Mouse (Mus musculus): ENCODE measurements around the gene Igfbp7.

Igfbp7 gene

DNA sequence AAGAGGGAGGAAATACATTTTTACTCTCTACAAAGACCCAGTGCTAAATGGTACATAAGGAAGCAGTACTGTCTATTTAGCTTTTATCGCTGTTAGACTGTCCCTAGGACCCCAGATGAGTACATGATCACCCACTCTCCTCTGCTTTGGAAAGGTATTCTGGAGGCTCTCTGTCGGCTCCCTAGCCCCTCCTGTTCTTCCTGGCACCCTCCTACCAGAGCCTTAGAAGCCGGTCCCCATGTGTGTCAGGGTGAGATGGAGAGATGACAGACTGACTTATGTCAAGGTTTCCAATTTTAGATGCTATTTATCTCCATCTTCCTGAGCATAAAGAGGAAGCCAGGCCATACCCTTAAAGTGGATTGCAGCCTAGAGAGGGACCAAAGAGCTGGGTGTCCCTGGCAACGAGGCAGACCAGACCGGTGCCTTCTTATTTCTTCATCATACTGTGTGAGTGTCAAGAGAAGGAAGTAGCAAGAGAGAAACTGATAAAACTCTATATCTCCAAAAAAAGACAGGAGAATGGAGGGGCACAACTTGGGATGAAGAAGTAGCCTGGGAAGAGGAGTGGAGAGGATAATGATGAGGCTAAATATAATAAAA lies 2.3 kb downstream of the Igfbp7 start:
- no peak for DNase-seq (ENCODE audit: low spot score)

DNA sequence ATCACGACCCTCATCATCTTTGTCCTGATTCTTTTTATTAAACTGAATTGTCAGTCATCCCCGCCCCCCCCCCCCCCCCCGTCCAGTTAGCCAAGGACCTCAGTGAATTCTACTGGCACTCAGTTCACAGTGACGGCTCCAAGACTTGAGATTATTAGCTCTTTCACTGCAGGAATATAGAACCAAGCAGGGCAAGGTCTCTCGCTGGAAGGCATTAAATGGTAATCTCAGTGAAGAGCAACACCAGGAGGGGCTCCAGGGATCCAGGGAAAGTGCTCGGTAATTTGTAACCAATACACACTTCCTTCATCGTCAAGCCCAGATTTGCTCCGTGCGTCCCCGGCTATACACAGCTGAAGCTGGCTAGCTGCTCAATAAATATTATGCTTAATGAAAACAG lies 2.9 kb downstream of the Igfbp7 start:
- DNase-seq (ENCODE audit: low spot score) = no peak

DNA sequence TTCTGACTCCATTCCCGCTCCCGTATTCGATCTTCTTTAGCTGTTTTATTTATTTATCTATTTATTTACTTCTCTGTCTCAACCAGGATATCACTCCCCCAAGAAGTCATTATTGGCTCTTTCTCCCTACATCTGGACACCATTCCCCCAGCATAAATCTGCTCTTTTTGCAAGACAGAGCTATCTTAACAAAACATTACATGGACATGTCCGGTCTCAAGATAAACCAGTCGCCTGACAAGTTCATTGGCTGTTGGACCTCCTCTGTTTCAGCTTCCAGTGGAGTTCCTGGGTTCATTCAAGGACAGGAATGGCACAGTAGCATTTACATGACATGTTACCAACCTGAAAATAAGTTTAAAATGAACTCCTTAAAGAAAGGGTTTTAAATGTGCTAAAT lies 4.9 kb downstream of the Igfbp7 start:
- no peak for DNase-seq (ENCODE audit: low spot score)

DNA sequence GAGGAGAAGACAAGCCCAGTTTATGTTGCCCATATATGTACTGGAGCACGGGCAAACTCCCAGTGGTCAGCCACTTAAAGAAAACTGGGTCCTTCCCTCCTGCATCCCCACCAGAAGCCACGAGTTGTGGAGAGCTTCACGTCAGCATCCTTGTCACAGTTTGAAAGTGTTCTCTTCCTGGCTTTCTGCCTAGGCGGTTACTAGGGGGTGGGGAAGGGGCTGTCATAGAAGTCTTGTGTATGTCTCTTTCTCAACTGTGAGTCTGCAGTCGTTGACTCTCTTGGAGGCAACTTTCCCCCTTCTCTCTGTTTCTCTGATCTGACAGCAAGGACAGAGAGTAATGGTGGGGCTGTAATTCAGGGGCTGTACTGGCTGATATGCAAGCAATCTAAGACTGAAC lies 5.7 kb downstream of the Igfbp7 start:
- no peak for DNase-seq (ENCODE audit: low spot score)

DNA sequence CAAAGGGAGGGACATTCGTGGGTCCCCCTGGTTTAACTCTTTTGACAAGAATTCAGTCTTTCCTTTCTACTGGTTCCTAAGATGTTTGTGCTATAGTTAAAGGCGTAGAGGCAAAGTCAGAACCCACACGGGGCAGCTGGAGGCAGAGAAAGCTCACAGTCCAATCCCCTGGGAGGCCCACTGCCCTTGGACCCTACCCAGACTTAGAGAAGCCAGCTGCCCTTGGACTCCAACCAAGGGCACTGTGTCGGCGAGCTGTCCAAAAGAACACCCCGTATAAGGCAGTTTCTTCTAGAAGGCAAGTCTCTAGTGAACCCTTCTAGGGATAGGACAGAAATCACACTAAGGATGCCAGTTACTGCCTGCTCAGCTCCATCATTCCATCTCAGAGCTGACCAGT lies 7.0 kb downstream of the Igfbp7 start:
- no peak for DNase-seq (ENCODE audit: low spot score)

DNA sequence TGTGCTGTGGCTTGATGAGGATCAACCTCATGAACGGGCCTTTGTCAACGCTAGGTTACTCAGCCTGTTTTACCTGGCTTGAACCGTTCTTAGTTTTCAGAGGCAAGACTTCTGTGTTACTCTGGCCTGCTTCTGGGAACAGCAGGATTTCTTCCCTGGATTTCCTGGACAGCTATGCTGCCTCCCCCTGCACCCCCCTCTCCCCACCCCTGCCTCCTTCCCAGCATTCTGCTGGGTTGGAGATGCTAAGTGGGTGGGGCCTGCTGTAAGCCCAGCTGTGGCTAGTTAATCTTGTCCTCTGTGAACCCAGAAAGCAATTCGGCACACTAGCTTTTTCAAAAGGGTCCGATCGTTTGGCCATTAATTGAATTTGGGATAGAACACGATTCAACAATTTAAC lies 7.7 kb downstream of the Igfbp7 start:
- no peak for DNase-seq (ENCODE audit: low spot score)

DNA sequence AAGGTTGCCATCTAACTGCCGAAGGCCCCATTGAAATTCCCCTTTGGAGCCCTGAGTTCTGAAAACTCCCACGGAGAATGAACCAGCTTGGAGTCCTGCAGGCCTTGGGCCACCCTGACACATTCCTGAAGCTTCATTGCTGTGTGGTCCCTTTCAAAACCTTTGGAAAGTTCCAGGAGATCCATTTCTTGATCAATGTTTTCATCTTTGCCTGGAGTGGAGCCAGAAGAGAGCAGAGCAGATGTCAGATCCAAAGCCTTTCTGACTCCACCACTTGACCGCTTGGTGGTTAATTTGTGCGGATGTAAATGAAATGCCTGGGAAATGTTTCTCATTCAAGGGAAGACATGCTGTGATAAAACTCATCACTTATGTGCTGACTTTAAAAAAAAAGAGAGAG lies 8.8 kb downstream of the Igfbp7 start:
- no peak for DNase-seq (ENCODE audit: low spot score)

DNA sequence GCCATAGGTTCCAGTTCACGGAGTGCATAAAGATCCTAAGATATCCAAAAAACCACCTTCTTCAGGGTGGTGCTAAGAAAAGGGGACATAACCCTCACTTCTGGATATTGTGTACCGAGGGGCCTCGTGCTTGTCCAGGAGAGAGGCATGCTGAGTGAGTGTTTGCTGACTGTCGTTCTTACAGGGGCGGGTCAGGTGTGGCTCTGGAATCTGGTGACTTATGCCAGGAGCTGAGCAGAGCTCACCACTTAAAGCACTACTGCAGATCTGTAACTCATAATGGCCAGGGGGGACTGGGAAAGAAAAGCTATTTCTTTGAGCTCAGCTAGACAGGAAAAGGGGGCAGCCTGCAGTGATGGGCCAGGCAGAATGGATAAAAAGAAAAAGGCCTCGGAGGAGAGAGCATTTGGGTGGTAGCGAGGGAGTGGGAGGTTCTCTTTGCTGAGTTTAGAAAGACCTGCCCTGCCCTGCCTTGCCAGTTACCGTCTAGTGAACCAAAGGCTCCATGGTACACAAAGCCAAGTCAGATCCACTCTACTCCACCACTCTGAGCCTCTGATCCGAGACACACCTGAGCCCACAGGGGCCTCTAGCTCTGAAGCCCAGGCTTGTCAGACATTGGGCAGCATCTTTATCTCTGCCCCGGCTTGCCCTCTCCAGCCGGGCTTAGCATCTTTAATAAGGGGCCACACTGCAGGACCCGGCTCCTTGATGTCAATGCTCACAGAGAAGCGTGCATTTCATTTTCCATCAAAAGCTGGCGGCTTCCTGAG lies 9.4 kb downstream of the Igfbp7 start:
- no peak for DNase-seq (ENCODE audit: low spot score)

DNA sequence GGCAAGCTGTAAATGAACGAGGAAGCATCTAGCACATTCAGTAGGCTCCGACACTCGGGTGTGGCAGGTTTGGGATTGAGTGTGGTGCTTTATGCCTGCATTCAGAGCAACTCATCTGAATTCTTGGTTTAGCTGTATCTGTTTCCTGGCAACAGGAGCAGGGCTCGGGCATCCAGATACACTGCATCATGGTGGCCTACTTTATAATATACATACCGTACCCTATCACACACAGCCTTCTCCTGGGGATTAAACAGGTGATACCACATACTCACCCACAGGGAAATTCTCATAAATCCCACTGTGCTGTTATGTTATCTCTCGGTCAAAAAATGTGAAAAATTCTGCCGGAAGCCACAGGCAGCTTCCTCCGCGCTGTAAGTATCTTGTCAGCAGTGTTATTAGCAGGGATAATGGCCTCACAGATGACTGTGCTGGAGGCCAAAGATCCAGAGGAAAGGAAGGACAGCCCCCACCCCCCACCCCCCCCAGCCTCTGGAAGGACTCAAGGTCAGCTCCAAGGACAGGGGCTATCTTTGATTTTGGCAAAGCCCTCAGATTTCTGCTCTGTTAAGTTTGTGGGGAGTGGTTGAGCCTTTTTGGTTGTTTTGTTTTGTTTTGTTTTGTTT lies 13.7 kb downstream of the Igfbp7 start:
- no peak for DNase-seq (ENCODE audit: low spot score)

DNA sequence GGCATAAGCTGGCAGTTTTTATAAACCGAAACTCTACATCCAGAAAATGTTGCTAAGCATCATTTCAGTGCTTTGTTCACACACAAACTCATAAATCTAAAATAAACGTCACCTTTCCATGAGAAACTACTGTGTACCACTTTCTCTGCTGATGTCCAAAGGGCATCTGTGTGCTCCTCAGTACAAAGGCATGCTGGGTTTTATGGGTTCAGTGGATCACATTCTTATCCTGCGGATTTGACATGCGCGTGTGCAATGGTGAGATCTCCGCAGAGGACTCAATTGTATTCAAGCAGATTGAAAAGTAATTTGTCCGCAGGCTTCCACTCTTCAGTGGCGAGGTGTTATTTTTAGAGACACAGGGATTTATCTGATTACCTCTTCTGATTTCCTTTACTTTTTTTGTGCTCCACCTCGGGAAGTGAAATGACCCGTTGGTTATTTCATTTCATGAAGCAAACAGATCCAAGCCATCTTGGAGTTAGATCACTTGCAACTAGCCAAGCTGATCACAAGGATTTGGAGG lies 14.7 kb downstream of the Igfbp7 start:
- DNase-seq (ENCODE audit: low spot score) = no peak

DNA sequence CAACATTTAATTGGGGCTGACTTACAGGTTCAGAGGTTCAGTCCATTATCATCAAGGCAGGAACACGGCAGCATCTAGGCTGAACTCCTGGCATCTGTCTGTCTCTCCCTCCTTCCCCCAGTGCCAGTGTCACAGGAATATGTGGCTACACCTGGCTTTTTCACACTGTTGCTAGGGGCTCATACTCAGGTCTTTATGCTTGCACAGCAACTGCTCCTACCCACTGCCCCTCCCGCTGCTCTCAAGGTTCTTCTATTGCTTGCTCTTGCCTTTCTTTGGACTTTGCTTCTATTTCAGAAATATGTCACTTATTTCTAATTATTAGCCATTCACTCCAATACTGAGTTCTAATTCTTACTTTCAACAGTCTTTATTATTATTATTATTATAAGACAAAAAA lies 17.6 kb downstream of the Igfbp7 start:
- no peak for DNase-seq (ENCODE audit: low spot score)

DNA sequence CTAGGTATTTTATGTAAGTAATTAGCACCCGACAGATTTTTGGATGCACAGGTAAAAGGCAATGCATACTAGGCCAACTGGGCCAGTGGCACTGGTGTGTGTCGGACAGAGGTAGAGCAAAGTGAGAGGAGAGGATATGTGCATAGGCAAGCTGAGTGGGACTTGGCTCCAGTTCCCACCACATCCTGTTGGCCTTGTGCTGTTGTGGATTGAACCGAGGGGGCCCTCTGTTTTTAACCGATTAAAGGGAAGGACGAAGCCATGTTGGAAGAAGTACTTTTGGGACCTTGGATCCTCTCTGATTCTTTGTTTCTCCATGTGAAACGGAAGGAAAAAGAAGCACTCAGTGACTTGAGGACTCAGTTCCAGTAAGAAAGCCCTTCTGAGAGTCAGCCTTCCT lies 19.5 kb downstream of the Igfbp7 start:
- no peak for DNase-seq (ENCODE audit: low spot score)

DNA sequence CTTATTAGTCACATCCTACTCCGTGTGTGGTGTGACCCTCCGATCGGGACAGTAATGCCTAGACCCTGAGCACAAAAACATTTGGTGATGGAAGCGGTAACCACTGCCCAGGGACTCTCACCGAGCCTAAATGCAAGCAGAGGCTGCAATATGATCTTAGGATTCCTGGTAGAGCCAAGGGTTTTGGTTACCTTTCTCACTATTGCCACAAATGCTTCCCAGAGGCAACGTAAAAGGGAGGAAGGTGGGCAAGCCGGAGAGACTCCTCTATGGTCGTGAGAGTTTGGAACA lies 20.5 kb downstream of the Igfbp7 start:
- no peak for DNase-seq (ENCODE audit: low spot score)

DNA sequence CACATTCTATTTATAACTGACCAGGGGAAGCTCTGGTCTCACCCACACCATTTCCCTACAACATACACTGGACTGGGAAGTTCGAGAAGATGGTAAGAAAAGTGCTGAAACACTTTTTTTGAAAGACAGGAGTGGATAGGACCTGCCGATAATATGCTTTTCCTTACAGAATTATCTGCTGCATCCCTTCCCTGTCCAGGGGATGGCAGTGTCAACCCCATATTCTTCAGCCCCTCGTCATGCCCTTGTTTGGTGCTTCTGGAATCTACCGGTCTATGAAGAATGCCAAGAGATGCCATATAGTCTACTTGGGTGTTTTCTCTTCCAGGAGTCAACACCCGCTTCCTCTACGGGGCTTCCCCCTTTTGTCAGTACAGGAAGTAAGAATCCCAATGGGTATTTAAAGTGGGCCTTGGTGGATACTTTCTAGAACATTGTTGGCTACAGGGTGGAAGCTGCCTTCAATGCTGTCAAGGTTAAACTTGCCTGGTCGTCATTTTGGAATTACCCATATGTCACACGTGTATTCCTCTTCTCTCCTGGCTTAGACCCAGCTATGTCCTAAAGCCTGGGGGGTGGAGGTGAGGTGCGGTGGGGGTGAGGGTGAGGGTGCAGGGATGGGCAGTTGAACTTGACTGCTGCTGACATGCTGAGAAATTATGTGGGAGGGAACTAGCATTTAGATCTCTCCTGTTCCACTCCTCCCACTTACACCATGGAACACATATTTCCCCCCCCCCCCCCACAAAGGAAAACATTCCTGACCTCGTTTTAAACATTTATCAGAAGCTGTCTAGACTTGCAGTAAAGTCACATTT lies 21.0 kb downstream of the Igfbp7 start:
- DNase-seq (ENCODE audit: low spot score) = no peak

DNA sequence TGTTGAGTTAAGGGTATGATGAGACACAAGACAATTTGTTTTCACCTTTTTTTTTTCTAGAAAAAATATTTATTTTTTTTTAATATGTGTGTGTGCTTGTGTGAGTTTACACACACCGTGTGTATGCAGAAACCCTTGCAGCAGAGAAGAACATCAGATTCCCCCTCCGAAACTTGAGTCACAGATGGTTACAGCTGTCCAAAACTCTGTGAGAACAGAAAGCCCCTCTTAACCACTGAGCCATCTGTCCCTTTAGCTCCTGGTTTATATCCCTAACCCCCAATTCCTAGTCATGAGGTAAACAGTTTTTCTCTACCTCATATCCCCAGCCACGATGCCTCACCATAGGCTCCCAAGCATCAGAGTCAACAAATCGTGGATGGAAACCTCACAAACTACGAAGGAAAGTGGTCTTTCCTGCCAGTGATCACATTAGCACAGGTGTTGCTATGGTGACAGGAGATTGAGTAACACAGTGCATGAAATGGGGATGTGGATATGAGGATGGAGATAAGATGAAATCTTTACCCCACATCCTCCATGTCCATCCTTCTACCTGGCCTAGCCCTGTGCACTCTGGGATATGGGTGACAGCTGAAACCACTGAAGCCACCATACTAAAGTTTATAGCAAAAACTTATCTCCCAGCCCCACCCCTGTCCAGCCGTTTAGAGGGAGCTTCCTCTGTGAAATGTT lies 21.8 kb downstream of the Igfbp7 start:
- no peak for DNase-seq (ENCODE audit: low spot score)

DNA sequence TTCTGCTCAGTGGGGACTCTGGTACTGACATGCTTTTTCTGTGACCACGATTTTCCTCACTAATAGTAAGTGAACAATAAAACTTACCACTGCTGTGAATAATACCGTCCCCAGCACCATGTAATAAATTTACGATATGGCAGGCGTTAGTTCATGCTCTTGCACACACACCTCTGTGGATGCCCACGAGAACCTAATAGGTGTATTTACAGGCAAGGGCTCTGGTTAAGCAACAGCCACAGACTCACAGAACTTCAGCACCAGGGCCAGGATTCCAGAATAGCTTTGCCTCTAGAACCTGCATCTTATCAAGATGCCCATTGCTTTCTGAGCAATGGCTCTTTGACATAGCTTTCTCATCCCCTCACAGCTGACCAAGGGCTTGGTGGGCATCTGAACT lies 22.6 kb downstream of the Igfbp7 start:
- no peak for DNase-seq (ENCODE audit: low spot score)

DNA sequence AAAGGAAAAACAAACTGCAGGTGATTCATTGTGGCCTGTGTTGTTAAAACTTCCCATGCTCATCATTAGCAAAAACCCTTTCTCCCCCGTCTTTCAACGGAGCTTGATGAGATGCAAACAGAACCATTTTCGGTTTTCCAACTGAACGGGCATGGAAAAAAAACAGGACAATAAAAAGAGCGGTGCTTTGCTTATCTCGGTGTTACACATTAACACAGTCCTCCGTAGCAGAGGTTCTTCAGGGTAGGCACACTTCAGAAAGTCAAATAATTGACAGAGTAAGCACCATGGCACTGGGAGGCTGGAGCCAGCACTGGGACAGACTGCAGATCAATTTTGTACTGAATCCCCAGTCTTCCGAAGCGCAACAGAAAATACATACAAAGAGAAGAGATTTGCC lies 23.1 kb downstream of the Igfbp7 start:
- no peak for DNase-seq (ENCODE audit: low spot score)

DNA sequence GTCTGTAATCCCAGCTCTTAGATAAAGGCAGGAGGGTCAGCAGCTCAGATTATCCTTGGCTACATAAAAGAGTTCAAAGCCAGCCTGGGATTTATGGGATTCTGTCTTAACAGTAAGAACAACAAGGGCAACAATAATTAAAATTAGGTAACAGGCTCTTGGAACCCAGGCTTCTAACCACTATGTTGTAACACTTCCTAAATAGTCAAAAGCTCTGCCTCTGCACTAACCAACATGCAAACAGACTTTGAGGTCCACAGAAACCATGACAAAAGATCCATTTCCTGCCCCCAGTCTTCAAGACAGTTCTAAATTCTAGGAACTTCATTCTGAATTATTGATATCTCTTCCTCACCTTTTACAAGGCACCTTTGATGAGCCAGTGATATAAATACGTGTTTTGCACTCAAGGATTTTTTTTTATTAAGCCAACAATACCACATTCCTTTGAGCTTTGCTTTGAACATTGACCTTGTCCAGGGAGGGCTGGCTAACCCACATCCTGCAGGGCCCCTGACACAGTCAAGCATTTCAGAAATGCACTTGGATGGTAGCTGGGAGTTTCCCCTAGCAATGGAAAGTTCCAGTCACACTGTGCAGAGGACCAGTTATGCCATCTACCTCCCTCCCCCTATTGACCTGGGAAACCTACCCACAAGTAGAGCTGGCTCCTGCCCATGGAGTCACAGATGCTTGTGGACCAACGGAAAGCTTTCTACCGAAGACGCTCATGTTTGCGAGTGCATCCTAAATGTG lies 23.9 kb downstream of the Igfbp7 start:
- no peak for DNase-seq (ENCODE audit: low spot score)

DNA sequence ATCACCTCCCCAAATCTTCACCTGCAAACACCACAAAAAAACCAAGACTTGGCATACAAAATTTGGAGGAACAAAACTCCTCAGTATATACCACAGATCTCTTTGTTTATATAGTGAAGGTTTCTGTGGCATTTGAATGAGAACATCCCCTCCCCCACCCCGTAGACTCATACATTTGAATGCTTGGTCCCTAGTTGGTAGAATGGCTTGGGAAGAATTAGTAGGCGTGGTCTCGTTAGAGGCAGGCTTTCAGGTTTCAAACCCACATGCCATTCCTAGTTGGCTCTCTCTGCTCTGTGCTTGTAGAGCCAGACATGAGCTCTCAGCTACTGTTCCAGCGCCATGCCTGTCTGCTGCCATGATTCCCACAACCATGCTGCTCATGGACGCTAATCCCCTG lies 26.2 kb downstream of the Igfbp7 start:
- DNase-seq (ENCODE audit: low spot score) = no peak

DNA sequence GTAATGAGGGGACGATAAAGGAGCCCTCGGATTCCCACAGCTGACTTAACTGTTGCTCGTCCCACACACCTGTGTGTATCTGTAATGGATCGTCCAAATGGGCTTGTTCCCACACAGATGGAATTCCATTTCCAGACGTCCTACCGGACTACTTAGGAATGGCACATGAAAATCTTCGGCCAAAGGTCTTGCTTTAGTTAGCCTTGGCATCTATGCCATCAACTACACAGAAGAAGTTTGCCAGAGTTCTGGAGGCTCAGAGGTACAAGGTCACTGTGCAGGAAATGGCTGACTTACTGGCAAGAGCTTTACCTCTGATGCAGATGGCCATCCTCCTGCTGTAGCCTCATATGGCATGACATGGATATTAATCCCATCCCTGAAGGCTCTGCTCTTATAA lies 26.6 kb downstream of the Igfbp7 start:
- no peak for DNase-seq (ENCODE audit: low spot score)

DNA sequence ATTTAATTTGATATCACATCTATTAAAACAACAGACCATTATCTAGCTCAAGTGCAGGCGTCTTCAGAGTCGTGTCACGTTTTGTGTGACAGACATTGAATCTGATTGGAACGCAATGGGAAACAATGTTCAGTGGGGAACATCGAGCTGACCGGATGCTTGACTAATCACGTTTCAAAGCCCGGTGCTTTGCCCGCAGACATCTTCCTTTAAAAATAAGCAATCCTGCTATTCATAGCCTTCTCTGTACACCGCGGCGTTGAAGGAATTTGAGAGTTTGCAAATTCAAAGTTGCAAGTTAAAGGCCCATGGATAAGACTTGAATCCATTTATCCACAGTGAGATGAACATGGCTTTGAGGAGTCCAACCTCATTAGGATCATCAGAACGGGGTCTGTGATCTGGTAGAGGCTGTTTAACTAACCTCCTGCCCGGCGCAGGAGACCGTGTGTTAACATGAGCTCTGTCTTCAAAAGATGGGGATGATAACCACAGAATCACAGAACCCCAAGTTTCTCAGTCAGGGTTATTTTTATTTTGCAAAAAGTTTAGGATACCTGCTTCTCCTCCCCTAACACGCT lies 27.4 kb downstream of the Igfbp7 start:
- no peak for DNase-seq (ENCODE audit: low spot score)
